Mouse (Mus musculus): ENCODE data around the gene Ern1. TPM values are rescaled to one million over a fixed set of nuclear protein-coding genes. Genes with fewer than 3 reads are reported as not detected.
A peak's percentile ranks its signal among the peaks of the same experiment; 100 is the strongest.

The Ern1 gene
- polyA plus RNA-seq, 1 experiment from 2014 or later, result 3.9 TPM

DNA sequence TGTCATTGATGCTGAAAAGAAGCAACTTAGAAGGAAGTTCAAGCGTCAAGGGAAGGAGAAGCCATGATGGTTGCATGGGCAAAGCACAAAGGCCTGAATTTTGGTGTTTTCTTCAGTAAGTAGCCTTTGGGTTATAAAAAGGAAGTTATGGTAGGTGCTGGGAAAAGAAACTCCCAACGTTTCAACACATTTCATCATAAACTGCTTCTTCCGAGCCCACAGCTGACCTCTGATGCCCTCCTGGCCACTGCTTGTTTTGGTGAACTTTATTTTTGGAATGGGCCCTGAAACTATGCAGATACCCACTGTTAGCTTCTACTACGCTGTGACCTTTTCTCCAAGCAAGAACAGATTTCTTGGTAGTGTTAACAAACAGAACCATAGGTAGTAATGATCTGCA lies 58.0 kb downstream of the Ern1 start:
- Histone ChIP-seq H3K9me3 (replicated peaks) (no peaks in the 10 kb centered on the region), H3K27me3 (no peaks in the 10 kb centered on the region), H3K4me3 (replicated peaks) (no peak overlapping the region), H3K4me1 (replicated peaks) (peaks cover 14% of the 10 kb centered on the region; the same call in 1 of the 2 replicates), H3K27ac (no peak overlapping the region), H3K9ac (no peak overlapping the region), H3K36me3 (peaks cover 35% of the 10 kb centered on the region), H3K4me2 (no peak overlapping the region)
- WGBS (ENCODE audit: insufficient replicate concordance), result 55% methylated on average over 4 of the region's 4 CpGs
- no peak for DNase-seq
- no peak for ATAC-seq (ENCODE audit: low read depth)

DNA sequence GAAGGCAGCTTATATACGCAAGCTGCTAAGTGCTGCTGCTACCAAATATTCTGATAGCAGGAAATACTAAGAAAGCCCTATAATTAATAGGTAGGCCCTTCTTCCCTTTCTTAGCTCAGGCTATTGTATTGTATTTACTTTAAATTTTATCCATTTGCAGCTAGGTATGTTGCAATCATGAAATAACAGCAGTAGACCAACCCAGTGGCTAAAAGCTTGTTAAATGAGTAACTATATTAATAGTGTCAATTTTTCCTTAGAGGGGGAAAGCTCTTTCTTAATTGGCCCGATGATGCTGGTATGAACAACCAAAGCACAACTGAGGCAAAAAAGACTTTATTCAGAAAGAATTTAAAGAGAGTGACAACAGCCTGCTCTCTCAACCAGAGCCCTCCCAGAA lies 59.1 kb downstream of the Ern1 start:
- Histone ChIP-seq H3K9me3 (replicated peaks) (no peaks in the 10 kb centered on the region), H3K4me1 (replicated peaks) (peaks cover 14% of the 10 kb centered on the region; the same call in 1 of the 2 replicates), H3K36me3 (peaks cover 26% of the 10 kb centered on the region), H3K4me2 (no peak overlapping the region), H3K27me3 (no peaks in the 10 kb centered on the region), H3K27ac (no peak overlapping the region), H3K9ac (no peak overlapping the region), H3K4me3 (replicated peaks) (no peak overlapping the region)
- no peak for ATAC-seq (ENCODE audit: low read depth)
- 73% methylated on average over 2 of the region's 2 CpGs for WGBS (ENCODE audit: insufficient replicate concordance)
- no peak for DNase-seq

DNA sequence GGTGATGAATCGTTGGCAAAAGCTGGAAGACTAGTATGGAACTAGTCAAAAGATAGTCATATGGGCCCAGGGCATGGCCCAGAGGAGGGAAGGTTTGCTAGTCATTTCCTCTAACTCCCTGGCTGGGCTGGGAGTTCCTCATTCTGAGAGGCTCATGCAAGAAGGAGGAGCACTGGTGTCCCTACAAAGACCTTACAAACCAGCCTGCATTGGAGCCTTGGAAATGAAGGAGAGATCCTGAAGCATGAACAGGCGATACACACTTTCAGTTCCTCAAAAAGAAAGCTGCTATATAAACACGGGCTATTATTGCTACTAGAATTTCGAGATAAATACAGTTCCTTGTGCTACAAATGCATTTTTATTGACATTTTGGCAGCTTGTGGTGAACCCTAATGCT lies 59.5 kb downstream of the Ern1 start:
- H3K36me3 ChIP-seq, result peaks cover 30% of the 10 kb centered on the region
- H3K27ac ChIP-seq, result no peak overlapping the region
- no peak overlapping the region for H3K4me3 ChIP-seq (replicated peaks)
- no peaks in the 10 kb centered on the region for H3K27me3 ChIP-seq
- no peaks in the 10 kb centered on the region for H3K9me3 ChIP-seq (replicated peaks)
- H3K9ac ChIP-seq, result no peak overlapping the region
- 30% methylated on average over 4 of the region's 4 CpGs for WGBS (ENCODE audit: insufficient replicate concordance)
- H3K4me1 ChIP-seq (replicated peaks), result peaks cover 14% of the 10 kb centered on the region; the same call in 1 of the 2 replicates
- ATAC-seq (ENCODE audit: low read depth), result no peak
- no peak for DNase-seq
- H3K4me2 ChIP-seq, result no peak overlapping the region

DNA sequence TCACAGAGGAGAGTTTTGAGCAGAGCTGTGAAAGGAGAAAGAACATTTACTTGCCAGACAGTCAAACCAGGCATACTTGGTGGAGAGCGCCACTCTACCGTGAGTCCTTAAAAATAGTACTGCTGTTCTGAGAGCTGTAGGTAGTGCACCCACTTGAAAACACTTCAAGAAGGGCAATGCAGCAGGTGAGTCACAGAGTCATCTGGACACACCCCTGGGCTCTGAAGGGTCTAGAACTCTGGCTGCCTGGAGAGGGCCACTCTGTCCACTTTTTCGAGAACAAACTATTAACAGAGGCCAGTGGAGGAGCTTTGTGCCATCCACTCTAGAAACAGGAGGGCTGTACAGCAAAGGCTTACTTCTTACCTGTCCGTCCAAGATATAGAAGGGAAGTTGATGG lies 61.2 kb downstream of the Ern1 start:
- 85% methylated on average over 4 of the region's 4 CpGs for WGBS (ENCODE audit: insufficient replicate concordance)
- Histone ChIP-seq H3K4me2 (no peak overlapping the region), H3K4me3 (replicated peaks) (no peak overlapping the region), H3K36me3 (peaks cover 39% of the 10 kb centered on the region), H3K4me1 (replicated peaks) (peaks cover 14% of the 10 kb centered on the region; the same call in 1 of the 2 replicates), H3K27me3 (no peaks in the 10 kb centered on the region), H3K9ac (no peak overlapping the region), H3K27ac (no peak overlapping the region), H3K9me3 (replicated peaks) (no peaks in the 10 kb centered on the region)
- DNase-seq (no peak), ATAC-seq (ENCODE audit: low read depth) (no peak)

DNA sequence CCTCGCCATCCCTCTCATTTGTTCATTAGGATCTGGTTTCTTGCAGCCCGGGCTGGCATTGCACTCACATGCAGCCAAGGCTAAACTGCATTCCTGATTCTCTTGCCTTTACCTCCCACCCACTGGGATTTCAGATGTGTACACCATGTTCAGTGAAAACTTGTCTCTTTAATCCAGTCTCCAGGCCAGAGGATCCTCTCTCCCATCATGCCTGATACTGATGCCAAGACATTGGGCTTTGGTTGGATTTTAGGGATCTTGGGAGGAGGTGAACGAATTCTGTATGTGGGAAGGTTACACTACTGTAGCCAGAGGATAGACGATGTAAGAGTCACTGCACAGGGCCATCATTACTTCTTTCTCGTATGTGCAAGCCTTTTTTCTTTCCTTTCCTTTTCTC lies 62.5 kb downstream of the Ern1 start:
- DNase-seq (no peak), ATAC-seq (ENCODE audit: low read depth) (no peak)
- Histone ChIP-seq H3K4me2 (no peak overlapping the region), H3K27ac (no peak overlapping the region), H3K9ac (no peak overlapping the region), H3K9me3 (replicated peaks) (no peaks in the 10 kb centered on the region), H3K36me3 (peaks cover 38% of the 10 kb centered on the region), H3K4me1 (replicated peaks) (peaks cover 12% of the 10 kb centered on the region), H3K4me3 (replicated peaks) (no peak overlapping the region), H3K27me3 (no peaks in the 10 kb centered on the region)
- WGBS (ENCODE audit: insufficient replicate concordance), result 77% methylated on average over 5 of the region's 5 CpGs

DNA sequence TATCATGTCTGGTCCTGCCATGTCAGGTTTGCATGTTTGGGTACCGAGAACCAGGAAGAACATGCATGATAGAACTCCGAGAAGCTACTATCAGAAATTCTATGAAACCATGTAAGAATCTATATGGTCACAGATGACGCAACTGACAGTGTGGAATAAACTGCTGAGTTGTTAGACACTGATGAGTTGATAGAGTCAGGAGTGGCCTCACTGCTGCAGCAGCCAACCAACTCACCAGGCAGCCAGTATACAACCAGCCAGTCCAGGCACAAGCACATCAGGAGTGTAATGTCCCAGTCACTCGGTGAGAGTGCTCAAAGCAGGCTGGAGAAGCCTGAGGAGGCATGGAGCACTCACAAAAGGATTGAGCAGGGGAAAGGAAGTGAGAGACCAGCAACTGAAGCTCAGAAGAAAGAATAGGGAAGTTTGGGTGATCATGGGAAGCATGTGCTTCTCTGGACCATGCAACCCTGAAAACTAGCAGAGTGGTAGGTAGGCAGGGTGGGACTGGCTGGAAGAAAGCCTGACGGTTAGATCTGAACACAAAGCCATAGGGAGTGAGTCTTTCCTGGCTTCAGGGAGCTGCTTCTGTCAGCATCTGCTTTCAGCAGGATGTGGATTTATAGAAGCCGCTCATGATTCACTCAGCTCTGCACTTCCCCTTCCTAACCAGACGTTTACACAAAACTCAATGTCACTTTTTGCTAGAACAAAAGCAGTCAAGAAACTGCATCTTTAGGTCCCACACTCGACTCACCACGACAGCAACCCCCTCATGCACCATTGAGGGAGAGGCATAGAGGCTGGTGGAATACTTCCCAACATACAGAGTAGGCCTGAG lies 68.2 kb downstream of the Ern1 start:
- H3K4me3 ChIP-seq (replicated peaks), result no peak overlapping the region
- H3K27me3 ChIP-seq, result no peaks in the 10 kb centered on the region
- H3K36me3 ChIP-seq, result peaks cover 49% of the 10 kb centered on the region
- H3K9me3 ChIP-seq (replicated peaks), result no peaks in the 10 kb centered on the region
- ATAC-seq (ENCODE audit: low read depth), result peak; percentile 42; the same call in 1 of the 2 replicates
- H3K4me1 ChIP-seq (replicated peaks), result peaks cover 20% of the 10 kb centered on the region
- WGBS (ENCODE audit: insufficient replicate concordance), result 45% methylated on average over 9 of the region's 9 CpGs
- no peak overlapping the region for H3K9ac ChIP-seq
- no peak overlapping the region for H3K4me2 ChIP-seq
- peak; percentile 5 for DNase-seq
- peak overlapping the region; percentile 53 for H3K27ac ChIP-seq

DNA sequence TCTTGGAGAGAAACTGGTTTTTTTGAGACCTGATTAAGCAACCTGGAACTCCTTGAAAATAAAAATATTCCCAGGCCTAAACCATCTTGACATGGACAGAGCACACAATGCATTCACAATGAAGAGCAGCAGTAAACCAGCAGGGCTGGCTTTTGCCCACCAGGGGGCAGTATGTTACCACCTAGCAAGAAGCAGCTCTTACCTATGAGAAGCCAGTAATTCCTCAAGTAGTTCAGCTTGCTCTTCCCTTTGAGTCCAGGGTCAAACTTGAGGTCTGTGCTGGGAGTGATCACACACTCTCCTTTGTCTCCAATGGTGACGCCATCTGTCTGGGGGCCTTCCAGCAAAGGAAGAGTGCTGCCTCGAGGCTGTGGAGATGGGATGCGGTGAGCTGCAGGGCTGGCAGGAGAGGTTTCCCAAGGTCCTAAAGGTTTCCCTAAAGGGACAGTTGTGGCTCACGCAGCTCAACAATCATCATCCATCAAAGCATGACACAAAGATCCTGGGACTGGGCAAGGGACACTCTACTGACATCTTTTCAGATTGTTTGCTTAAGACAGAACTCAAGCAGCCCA lies 68.9 kb downstream of the Ern1 start:
- Histone ChIP-seq H3K4me2 (no peak overlapping the region), H3K27ac (no peak overlapping the region), H3K9me3 (replicated peaks) (no peaks in the 10 kb centered on the region), H3K4me3 (replicated peaks) (no peak overlapping the region), H3K27me3 (no peaks in the 10 kb centered on the region), H3K4me1 (replicated peaks) (peaks cover 20% of the 10 kb centered on the region), H3K36me3 (peaks cover 57% of the 10 kb centered on the region), H3K9ac (no peak overlapping the region)
- peak; percentile 56 for ATAC-seq (ENCODE audit: low read depth)
- DNase-seq, result peak; percentile 72
- 49% methylated on average over 4 of the region's 4 CpGs for WGBS (ENCODE audit: insufficient replicate concordance)

DNA sequence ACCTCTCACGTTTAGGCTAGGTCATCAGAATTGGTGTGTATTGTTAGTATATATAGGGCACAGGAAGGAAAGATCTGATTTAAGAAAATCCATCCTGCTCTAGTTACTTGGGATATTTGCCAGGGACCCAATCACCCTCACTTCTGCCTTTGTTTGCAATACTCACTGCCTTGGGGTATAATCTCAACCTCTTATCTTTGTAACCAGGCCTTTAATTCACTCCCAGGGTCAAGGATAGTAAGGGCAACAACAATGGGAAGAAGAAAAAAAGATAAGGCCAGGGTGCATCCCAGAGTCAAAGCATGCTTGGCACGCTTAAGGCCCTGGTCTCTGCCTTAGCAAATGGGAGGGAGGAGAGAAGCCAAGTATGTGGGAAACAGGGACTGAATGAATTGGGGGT lies 69.8 kb downstream of the Ern1 start:
- WGBS (ENCODE audit: insufficient replicate concordance), result 55% methylated on average over 2 of the region's 2 CpGs
- no peaks in the 10 kb centered on the region for H3K9me3 ChIP-seq (replicated peaks)
- no peak overlapping the region for H3K27ac ChIP-seq
- H3K4me3 ChIP-seq (replicated peaks), result no peak overlapping the region
- H3K9ac ChIP-seq, result no peak overlapping the region
- H3K36me3 ChIP-seq, result peaks cover 56% of the 10 kb centered on the region
- peaks cover 20% of the 10 kb centered on the region for H3K4me1 ChIP-seq (replicated peaks)
- DNase-seq, result no peak
- H3K4me2 ChIP-seq, result no peak overlapping the region
- H3K27me3 ChIP-seq, result no peaks in the 10 kb centered on the region
- no peak; the same call in 1 of the 2 replicates for ATAC-seq (ENCODE audit: low read depth)

DNA sequence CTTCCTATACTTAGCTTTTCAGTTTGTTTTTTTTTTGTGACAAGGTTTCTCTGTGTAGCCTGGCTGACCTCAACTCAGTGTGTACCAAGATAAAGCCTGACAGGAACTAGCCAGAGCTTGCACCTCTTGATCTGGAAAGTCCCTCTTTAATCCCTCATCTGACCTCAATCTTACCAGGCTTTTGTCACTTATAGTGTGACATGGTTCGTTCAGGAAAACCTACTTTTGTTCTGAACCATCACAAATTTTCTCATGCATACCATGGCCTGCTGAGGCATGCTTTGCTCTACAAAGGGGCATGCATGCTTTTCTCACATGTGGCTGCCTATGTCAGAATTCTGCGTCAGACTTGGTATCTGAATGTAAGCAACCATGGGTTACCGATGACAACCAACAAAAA lies 71.3 kb downstream of the Ern1 start:
- ATAC-seq (ENCODE audit: low read depth) (no peak), DNase-seq (no peak)
- no peaks in the 10 kb centered on the region for H3K27me3 ChIP-seq
- no peaks in the 10 kb centered on the region for H3K9me3 ChIP-seq (replicated peaks)
- H3K36me3 ChIP-seq, result peaks cover 50% of the 10 kb centered on the region
- no peak overlapping the region for H3K4me3 ChIP-seq (replicated peaks)
- H3K4me2 ChIP-seq, result no peak overlapping the region
- no peak overlapping the region for H3K9ac ChIP-seq
- H3K4me1 ChIP-seq (replicated peaks), result peaks cover 20% of the 10 kb centered on the region
- WGBS (ENCODE audit: insufficient replicate concordance), result 63% methylated on average over 3 of the region's 3 CpGs
- H3K27ac ChIP-seq, result no peak overlapping the region

DNA sequence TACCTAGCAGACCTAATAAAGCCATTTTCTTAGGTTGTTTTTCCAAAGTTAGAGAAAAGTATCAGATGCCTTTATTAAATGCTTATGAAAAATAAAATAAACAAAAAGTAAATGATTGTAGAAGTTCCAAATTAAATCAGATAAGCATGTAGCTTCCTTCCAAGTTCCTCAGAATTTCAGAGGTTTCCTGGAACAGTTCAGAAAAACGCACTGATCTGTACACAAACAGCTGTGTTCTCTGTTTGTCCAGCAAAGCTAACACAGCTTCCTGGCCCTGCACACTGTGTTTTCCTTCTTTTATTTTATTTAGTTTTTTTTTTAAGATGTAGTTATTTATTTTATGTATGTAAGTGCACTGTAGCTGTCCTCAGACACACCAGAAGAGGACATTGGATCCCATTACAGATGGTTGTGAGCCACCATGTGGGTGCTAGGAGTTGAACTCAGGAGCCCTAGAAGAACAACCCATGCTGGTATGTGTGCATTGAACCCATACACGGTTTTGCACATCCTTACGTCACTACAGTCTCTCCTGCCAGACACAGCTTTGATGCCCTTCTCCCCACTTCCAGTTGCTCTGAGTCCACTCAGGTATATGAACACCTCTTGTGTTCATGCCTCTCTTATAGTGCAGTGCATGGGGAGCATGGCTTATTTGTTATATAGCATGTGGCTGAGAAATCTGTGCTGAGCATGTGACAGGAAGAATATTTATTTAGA lies 74.9 kb downstream of the Ern1 start:
- WGBS (ENCODE audit: insufficient replicate concordance), result 71% methylated on average over 3 of the region's 3 CpGs
- no peak overlapping the region for H3K27ac ChIP-seq
- no peak overlapping the region for H3K9ac ChIP-seq
- no peak for ATAC-seq (ENCODE audit: low read depth)
- H3K36me3 ChIP-seq, result peaks cover 54% of the 10 kb centered on the region
- H3K4me3 ChIP-seq (replicated peaks), result no peak overlapping the region
- H3K4me1 ChIP-seq (replicated peaks), result 0 out of 2 replicates have a peak, but pooled peaks cover under 1% of the 10 kb centered on the region
- no peaks in the 10 kb centered on the region for H3K9me3 ChIP-seq (replicated peaks)
- no peak overlapping the region for H3K4me2 ChIP-seq
- no peaks in the 10 kb centered on the region for H3K27me3 ChIP-seq
- DNase-seq, result no peak

DNA sequence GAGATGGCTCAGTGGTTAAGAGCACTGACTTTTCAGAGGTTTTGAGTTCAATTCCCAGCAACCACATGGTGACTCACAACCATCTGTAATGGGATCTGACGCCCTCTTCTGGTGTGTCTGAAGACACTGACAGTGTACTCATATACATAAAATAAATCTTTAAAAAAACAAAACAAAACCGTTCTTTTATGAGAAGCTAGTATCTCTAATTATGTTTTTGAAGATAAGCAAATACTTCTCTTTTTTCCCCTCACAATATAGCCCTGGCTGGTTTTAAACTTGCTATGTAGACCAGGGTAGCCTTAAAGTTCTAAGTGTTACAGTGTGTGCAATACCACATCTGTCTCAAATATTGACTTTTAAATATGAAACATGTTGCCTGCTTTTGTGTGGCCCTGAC lies 76.5 kb downstream of the Ern1 start:
- no peaks in the 10 kb centered on the region for H3K9me3 ChIP-seq (replicated peaks)
- 71% methylated on average over 2 of the region's 2 CpGs for WGBS (ENCODE audit: insufficient replicate concordance)
- H3K4me3 ChIP-seq (replicated peaks), result no peak overlapping the region
- no peaks in the 10 kb centered on the region for H3K4me1 ChIP-seq (replicated peaks)
- ATAC-seq (ENCODE audit: low read depth) (no peak), DNase-seq (no peak)
- H3K27me3 ChIP-seq, result no peaks in the 10 kb centered on the region
- H3K4me2 ChIP-seq, result no peak overlapping the region
- H3K36me3 ChIP-seq, result peaks cover 59% of the 10 kb centered on the region
- H3K9ac ChIP-seq, result no peak overlapping the region
- H3K27ac ChIP-seq, result no peak overlapping the region

All from liver, embryonic 13.5 days (tissue).